Mouse (Mus musculus) adrenal gland, adult (tissue): Measurements from ENCODE around the gene Lama2.
"Not testable (repeated sequence)": the region's sequence is repeated elsewhere in the genome, so short reads cannot be mapped to it uniquely, and the experiment has no call there.

Experiments used
- DNase-seq, 2 experiments: peaks; one replicate each; pipeline ENCODE4 v3.0.0; 2022 to 2023; ENCODE audit warnings: low spot score in 1 of 2; ENCODE audit not compliant: inconsistent age in 2 of 2

Lama2 gene

GRCm38 (mm10) chr10:26948331-26948730 is 671.2 kb downstream of the Lama2 start:
- DNase-seq, result no peak

- DNase-seq, result no peak
Measured at GRCm38 (mm10) chr10:26939549-26939948, 680.0 kb downstream of the Lama2 start.

GRCm38 (mm10) chr10:26938464-26938863 is 681.1 kb downstream of the Lama2 start:
- not testable (repeated sequence) for DNase-seq

- not testable (repeated sequence) for DNase-seq
Measured at GRCm38 (mm10) chr10:26936056-26936455, 683.5 kb downstream of the Lama2 start.
